Mouse (Mus musculus): ENCODE results near the gene Brpf3. TPM values are rescaled to one million over a fixed set of nuclear protein-coding genes. Genes with fewer than 3 reads are reported as not detected.

Brpf3 gene
- polyA plus RNA-seq, 1 experiment from 2014 or later = 9.1 TPM

DNA sequence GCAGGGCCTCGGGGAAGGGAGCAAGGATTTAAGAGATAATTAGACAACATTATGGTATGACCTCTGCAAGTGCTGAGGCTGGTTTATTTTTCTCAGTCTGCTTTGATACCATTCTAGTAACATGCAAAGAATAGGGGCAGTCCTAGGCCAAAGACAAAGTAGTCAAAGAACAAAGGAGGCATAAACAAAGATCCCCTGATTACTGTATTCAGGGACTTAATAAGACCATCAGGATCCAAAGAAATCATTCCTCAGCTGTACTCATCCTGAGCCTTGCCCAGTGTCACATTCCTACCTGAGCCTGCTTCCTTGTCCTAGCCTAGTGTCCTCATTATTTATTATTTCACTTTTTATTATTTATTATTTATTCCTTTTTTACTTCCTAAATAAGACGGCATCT lies 19.3 kb downstream of the Brpf3 start:
- Histone ChIP-seq H3K4me3 (no peak overlapping the region), H3K36me3 (replicated peaks) (peaks cover 98% of the 10 kb centered on the region), H3K4me1 (no peaks in the 10 kb centered on the region), H3K27me3 (replicated peaks; ENCODE audit: low read depth, poor library complexity, severe bottlenecking) (no peaks in the 10 kb centered on the region), H3K27ac (replicated peaks) (no peak overlapping the region), H3K9me3 (no peaks in the 10 kb centered on the region)
- 85% methylated on average over 2 of the region's 2 CpGs for WGBS
- DNase-seq (ENCODE audit: low spot score) = no peak

DNA sequence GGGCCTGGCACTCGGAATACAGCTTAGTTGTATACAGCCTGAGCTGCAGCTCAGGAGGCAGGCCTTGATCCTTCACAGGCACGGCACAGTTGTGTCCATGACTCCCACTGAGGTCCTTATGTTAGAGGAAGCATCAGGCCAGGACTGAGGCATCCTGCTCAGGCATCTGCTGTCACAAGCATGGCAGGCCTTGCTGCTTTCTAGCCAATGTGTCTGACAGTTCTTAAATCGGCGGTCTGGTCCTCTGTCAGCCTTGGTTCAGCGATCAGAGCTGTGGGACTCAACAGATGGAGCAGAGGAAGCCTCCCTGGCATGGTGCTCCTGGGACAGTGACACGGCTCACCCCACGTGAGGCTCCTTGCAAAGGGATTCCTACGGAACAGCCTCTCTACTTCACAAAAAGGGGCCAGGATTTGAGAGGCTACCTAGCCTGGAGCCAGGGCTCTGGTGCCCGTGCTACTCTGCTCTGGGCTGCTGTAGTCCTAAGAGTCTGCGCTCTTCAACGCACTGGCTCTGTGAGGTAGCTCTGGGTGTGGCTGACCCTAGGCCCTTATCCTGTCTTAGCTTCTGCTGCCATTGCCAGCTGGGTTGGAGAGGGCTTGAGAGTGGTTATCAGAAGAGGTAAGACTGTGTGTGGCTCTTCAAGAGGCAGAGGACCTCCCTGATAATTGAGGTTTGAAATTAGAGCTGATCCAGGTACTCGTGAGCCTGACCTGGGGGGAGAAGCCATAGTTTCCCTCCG lies 22.3 kb downstream of the Brpf3 start:
- Histone ChIP-seq H3K27ac (replicated peaks) (peak overlapping the region; percentile 45), H3K36me3 (replicated peaks) (peaks cover 99% of the 10 kb centered on the region)
- WGBS = 91% methylated on average over 13 of the region's 13 CpGs

DNA sequence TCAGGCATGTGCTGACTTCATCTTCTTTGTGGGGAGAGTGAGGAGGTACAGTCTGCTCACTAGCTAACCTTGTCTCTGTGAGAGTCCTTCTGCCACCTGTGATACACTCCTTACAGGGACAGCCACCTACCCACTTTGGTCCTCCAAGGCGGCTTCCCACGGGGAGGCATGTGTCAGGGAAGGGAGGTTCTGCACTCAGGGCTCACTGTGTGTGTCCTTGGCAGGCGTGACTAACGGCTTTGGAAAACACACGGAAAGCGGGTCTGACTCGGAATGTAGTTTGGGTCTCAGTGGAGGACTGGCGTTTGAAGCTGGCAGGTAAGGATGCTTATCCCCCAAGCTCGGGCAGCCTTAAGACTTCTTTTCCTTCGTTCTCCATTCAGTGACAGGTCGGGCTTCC lies 22.9 kb downstream of the Brpf3 start:
- Histone ChIP-seq H3K27me3 (replicated peaks; ENCODE audit: low read depth, poor library complexity, severe bottlenecking) (no peaks in the 10 kb centered on the region), H3K36me3 (replicated peaks) (peaks cover 99% of the 10 kb centered on the region), H3K9me3 (no peaks in the 10 kb centered on the region), H3K4me3 (no peak overlapping the region), H3K27ac (replicated peaks) (peak overlapping the region; percentile 45), H3K4me1 (no peaks in the 10 kb centered on the region)
- 85% methylated on average over 11 of the region's 11 CpGs for WGBS
- no peak for DNase-seq (ENCODE audit: low spot score)

More for the DNA sequence above, 22.3 kb downstream of the Brpf3 start:
- DNase-seq (ENCODE audit: low spot score) = no peak
- Histone ChIP-seq H3K9me3 (no peaks in the 10 kb centered on the region), H3K27me3 (replicated peaks; ENCODE audit: low read depth, poor library complexity, severe bottlenecking) (no peaks in the 10 kb centered on the region), H3K4me1 (no peaks in the 10 kb centered on the region), H3K4me3 (no peak overlapping the region)

DNA sequence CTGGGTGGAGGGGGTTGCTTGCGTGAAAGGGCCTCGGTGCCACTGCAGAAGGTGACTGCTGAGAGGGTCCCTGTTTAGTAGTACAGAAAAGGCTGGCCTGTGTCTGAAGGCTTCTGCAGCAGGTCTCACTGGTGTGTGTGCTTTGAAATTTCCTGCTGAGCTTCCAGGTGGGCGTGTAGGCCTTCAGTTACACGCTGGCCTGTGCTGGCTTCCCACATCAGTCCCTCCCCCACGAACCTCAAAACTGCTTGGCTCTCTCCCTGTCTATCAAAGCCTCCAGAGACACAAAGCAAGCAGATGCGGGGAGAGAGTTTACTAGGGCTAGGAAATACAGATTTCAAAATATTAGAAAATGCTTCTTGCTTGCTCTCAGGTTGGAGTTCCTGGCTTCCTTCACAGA lies 24.0 kb downstream of the Brpf3 start:
- WGBS = 86% methylated on average over 6 of the region's 6 CpGs

DNA sequence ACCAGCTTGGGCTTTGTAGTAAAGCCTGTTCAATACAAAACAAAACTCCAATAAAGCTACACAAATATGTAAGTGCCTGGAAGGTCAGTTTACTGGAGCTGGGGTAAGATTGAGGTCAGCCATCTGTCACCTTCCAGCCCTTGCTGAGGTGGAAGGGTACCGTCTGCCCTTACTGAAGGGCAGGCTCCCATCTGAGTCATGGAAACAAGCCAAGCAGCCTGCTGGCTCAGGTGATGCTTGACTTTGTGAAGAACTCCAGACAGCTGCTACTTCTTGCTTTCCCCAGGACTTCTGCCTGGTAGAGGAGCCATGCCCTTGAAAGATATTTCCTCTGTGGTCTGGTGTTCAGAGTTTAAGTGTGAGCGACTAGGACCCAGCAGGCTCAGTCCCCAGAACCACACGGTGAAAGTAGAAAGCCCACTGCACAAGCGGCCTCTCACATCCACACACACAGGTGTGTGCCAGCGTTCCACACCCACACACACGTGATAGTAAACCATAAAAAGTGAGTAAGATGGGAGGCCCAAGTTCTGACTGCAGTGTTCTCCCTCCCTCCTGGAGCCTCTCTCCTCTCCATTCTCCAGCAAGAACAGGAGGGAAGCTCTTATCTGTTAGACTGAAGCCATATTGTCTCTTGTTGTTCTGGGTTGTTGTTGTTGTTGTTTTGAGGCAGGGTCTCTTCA lies 24.6 kb downstream of the Brpf3 start:
- Histone ChIP-seq H3K4me3 (no peak overlapping the region), H3K4me1 (0 out of 2 replicates have a peak, but pooled peaks cover under 1% of the 10 kb centered on the region), H3K9me3 (no peaks in the 10 kb centered on the region), H3K27ac (replicated peaks) (no peak overlapping the region), H3K36me3 (replicated peaks) (peaks cover 100% of the 10 kb centered on the region), H3K27me3 (replicated peaks; ENCODE audit: low read depth, poor library complexity, severe bottlenecking) (no peaks in the 10 kb centered on the region)
- no peak for DNase-seq (ENCODE audit: low spot score)
- 91% methylated on average over 6 of the region's 6 CpGs for WGBS

More for the DNA sequence above, 24.0 kb downstream of the Brpf3 start:
- Histone ChIP-seq H3K4me3 (no peak overlapping the region), H3K36me3 (replicated peaks) (peaks cover 100% of the 10 kb centered on the region), H3K4me1 (no peaks in the 10 kb centered on the region), H3K27me3 (replicated peaks; ENCODE audit: low read depth, poor library complexity, severe bottlenecking) (no peaks in the 10 kb centered on the region), H3K9me3 (no peaks in the 10 kb centered on the region), H3K27ac (replicated peaks) (no peak overlapping the region)
- no peak for DNase-seq (ENCODE audit: low spot score)

DNA sequence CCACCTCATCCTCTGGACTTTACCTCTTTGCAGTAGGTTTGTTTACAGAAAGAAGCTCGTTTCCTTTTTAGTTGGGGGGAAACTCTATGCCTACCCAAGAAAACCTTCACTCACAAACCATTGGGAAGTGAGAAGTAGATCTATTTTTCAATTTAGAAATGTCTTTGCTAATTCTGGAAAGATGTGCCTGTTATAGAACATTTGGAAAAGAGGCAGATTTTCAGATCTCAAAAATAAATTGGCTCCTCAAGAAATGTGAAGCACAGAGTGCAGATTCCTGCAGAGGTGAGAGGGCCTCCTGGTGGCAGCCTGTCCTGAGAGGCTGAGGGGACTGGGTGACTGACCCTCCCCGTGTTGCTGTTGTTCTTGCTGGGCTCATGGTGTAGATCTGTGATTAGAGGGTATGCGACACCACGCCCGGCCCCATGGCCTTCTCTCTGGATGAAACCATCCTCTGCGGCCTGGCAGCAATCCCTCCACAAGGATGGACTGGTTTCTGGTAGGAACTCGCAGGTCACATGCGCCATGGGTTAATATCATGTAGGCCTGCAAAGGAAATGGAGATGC lies 26.9 kb downstream of the Brpf3 start:
- DNase-seq (ENCODE audit: low spot score) = no peak
- 92% methylated on average over 8 of the region's 8 CpGs for WGBS
- Histone ChIP-seq H3K27ac (replicated peaks) (no peak overlapping the region), H3K27me3 (replicated peaks; ENCODE audit: low read depth, poor library complexity, severe bottlenecking) (no peaks in the 10 kb centered on the region), H3K4me3 (no peak overlapping the region), H3K36me3 (replicated peaks) (peaks cover 100% of the 10 kb centered on the region), H3K9me3 (no peaks in the 10 kb centered on the region), H3K4me1 (peaks cover 10% of the 10 kb centered on the region; the same call in 1 of the 2 replicates)

DNA sequence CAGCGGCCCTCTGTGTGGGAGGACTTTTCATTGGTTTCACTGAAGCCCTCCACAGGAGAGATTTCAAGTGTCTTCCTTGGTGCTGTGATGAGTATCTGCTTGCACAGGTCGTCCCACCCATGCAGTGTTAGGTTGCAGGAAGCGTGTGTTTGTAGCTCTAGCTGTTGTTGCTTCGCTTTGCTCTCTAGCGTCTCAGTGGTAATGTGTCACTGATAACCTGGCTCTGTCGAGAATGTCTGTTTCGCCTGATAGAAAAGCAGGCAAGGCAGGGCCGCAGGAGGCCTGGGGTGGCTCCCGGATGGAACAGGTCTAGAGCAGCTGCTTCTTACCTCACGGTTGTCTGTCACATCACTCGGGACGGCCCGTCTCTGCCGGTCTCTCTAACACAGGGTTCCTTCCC lies 28.2 kb downstream of the Brpf3 start:
- Histone ChIP-seq H3K4me3 (no peak overlapping the region), H3K36me3 (replicated peaks) (peaks cover 100% of the 10 kb centered on the region), H3K9me3 (no peaks in the 10 kb centered on the region), H3K27me3 (replicated peaks; ENCODE audit: low read depth, poor library complexity, severe bottlenecking) (no peaks in the 10 kb centered on the region), H3K4me1 (peaks cover 10% of the 10 kb centered on the region; the same call in 1 of the 2 replicates), H3K27ac (replicated peaks) (no peak overlapping the region)
- 88% methylated on average over 14 of the region's 14 CpGs for WGBS
- DNase-seq (ENCODE audit: low spot score) = no peak

DNA sequence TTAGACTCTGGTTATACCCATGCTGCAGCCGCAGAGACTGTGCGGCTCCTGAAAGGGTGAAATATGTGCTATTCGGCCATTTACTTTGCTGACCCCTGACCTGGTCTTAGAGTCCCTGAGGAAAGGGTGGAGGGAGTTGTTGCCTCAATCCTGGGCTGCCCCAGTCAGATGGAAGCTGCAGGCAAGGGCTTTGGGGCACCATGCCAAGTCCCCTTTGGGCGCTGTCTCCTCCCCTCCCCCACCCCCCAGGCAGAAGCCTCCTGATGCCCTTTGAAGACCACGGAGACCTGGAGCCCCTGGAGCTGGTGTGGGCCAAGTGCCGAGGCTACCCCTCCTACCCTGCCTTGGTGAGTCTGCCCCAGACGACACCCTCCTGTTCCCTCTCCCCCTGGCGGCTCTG lies 30.2 kb downstream of the Brpf3 start:
- Histone ChIP-seq H3K4me1 (peaks cover 10% of the 10 kb centered on the region; the same call in 1 of the 2 replicates), H3K27ac (replicated peaks) (0 out of 2 replicates have a peak overlapping the region, but pooled peaks have one; percentile 14), H3K36me3 (replicated peaks) (peaks cover 100% of the 10 kb centered on the region), H3K9me3 (no peaks in the 10 kb centered on the region), H3K4me3 (no peak overlapping the region), H3K27me3 (replicated peaks; ENCODE audit: low read depth, poor library complexity, severe bottlenecking) (no peaks in the 10 kb centered on the region)
- no peak for DNase-seq (ENCODE audit: low spot score)
- WGBS = 81% methylated on average over 8 of the region's 8 CpGs

DNA sequence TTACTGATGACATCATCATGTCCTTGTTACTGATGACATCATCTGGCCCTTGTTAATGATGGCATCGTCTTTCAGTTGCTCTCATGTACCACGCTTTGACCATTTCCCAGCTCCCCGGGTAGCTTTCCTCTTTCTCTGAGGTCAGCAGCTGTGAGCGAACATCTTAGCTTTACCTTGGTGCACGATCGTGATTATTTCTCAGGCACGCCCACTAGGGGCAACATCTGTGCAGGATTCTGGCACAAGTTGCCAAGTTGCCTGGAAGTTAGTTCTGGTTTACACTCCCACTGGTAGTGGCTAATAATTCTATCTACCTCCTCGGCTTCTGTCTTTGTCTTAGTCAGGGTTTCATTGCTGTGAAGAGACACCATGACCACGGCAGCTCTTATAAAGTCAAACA lies 31.1 kb downstream of the Brpf3 start:
- Histone ChIP-seq H3K4me1 (peaks cover 10% of the 10 kb centered on the region; the same call in 1 of the 2 replicates), H3K4me3 (no peak overlapping the region), H3K27me3 (replicated peaks; ENCODE audit: low read depth, poor library complexity, severe bottlenecking) (no peaks in the 10 kb centered on the region), H3K9me3 (no peaks in the 10 kb centered on the region), H3K36me3 (replicated peaks) (peaks cover 100% of the 10 kb centered on the region), H3K27ac (replicated peaks) (no peak overlapping the region)
- no peak for DNase-seq (ENCODE audit: low spot score)
- WGBS = 89% methylated on average over 9 of the region's 9 CpGs

DNA sequence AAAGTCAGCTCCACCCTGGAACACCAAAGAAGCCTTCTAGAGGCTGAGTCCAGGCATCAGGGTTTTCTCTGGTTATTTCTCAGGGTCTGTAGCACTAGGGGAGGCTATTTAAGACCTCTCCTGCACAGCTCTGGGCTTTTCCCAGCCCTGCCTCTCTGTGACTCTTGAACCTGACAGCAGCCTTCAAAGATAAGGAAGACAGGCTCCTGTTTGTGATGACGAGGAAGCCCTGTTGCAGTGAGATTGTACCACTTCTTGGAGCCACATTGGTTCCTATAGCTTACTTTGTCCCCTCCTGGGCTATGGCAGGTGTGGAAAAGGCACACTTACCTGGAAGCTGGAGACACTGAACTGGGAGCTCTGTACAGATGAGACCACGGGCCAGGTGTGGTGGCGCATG lies 32.0 kb downstream of the Brpf3 start:
- H3K4me3 ChIP-seq = no peak overlapping the region
- H3K27me3 ChIP-seq (replicated peaks; ENCODE audit: low read depth, poor library complexity, severe bottlenecking) = no peaks in the 10 kb centered on the region
- no peak overlapping the region for H3K27ac ChIP-seq (replicated peaks)
- H3K36me3 ChIP-seq (replicated peaks) = peaks cover 100% of the 10 kb centered on the region
- no peaks in the 10 kb centered on the region for H3K9me3 ChIP-seq
- WGBS = 91% methylated on average over 3 of the region's 3 CpGs
- H3K4me1 ChIP-seq = peaks cover 10% of the 10 kb centered on the region; the same call in 1 of the 2 replicates
- no peak for DNase-seq (ENCODE audit: low spot score)

DNA sequence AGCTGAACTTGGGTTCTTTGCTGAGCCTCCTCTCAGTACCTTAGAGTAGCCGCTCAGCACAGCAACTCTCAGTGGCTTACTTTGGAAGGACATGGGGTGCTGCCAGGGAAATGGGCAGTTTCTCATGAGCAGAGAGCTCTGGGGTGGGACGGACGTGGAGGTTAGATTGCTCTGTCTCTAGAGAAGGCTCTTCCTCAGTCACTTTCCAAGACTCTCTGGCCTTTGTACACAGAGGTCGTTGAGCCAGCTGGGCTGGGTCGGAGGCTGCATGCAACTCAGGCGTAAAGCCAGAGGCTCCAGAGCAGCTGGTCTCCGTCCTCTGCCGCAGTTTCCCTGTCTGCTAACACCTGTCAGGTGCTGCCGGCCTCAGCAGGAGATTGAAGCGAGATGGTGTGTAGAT lies 33.8 kb downstream of the Brpf3 start:
- Histone ChIP-seq H3K36me3 (replicated peaks) (peaks cover 100% of the 10 kb centered on the region), H3K27ac (replicated peaks) (no peak overlapping the region), H3K9me3 (no peaks in the 10 kb centered on the region), H3K27me3 (replicated peaks; ENCODE audit: low read depth, poor library complexity, severe bottlenecking) (no peaks in the 10 kb centered on the region), H3K4me1 (peaks cover 10% of the 10 kb centered on the region; the same call in 1 of the 2 replicates), H3K4me3 (no peak overlapping the region)
- WGBS = 81% methylated on average over 10 of the region's 10 CpGs
- DNase-seq (ENCODE audit: low spot score) = no peak

DNA sequence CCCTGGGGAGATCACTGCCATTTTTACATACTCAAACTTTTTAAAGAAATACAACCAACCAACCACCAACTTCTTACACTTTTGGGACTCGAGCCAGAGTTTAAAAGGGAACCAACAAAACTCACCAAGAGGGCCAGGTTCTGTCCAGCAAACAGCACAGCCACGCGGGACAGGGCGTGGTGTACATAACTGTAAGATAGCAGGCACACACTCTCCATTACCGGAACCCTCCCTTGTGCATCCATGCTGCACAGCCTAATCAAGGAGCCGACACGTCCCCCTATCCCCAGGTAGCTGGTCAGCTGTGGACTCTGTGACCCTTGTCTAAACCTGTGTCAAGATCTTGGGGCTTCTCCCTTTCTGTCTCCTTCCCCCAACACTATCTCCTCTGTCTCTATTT lies 37.0 kb downstream of the Brpf3 start:
- no peaks in the 10 kb centered on the region for H3K4me1 ChIP-seq
- DNase-seq (ENCODE audit: low spot score) = no peak

More for the DNA sequence above, 37.0 kb downstream of the Brpf3 start:
- no peak overlapping the region for H3K4me3 ChIP-seq
- peaks cover 89% of the 10 kb centered on the region for H3K36me3 ChIP-seq (replicated peaks)
- no peaks in the 10 kb centered on the region; the same call in 1 of the 2 replicates for H3K9me3 ChIP-seq
- no peak overlapping the region for H3K27ac ChIP-seq (replicated peaks)
- 94% methylated on average over 7 of the region's 7 CpGs for WGBS
- H3K27me3 ChIP-seq (replicated peaks; ENCODE audit: low read depth, poor library complexity, severe bottlenecking) = no peaks in the 10 kb centered on the region

Data from embryonic facial prominence, embryonic 10.5 days (tissue).